Mouse (Mus musculus): ENCODE data around the gene P2ry14. TPM values are rescaled to one million over a fixed set of nuclear protein-coding genes. Genes with fewer than 3 reads are reported as not detected.
"Not testable (repeated sequence)": the region's sequence is repeated elsewhere in the genome, so short reads cannot be mapped to it uniquely, and the experiment has no call there.

P2ry14 gene
- polyA plus RNA-seq, 1 experiment from 2014 or later: 24.7 TPM

GRCm38 (mm10) chr3:59125022-59125421 lies 28.4 kb downstream of the P2ry14 start:
- Histone ChIP-seq H3K27ac (no peak overlapping the region), H3K4me3 (no peak overlapping the region), H3K4me2 (no peak overlapping the region), H3K27me3 (no peaks in the 10 kb centered on the region), H3K9me3 (no peaks in the 10 kb centered on the region), H3K36me3 (no peaks in the 10 kb centered on the region), H3K4me1 (peaks cover 36% of the 10 kb centered on the region), H3K9ac (no peak overlapping the region)
- 40% methylated on average over 5 of the region's 5 CpGs for WGBS
- no peak for ATAC-seq (ENCODE audit: borderline replicate concordance, extremely low read depth, low FRiP score, low TSS enrichment)

- peaks cover 33% of the 10 kb centered on the region for H3K4me1 ChIP-seq
- no peaks in the 10 kb centered on the region for H3K27me3 ChIP-seq
- no peak for ATAC-seq (ENCODE audit: borderline replicate concordance, extremely low read depth, low FRiP score, low TSS enrichment)
- peak overlapping the region; percentile 54 for H3K27ac ChIP-seq
- no peak overlapping the region for H3K4me2 ChIP-seq
- H3K9ac ChIP-seq: no peak overlapping the region
- H3K9me3 ChIP-seq: no peaks in the 10 kb centered on the region
- 52% methylated on average over 7 of the region's 7 CpGs for WGBS
- H3K4me3 ChIP-seq: no peak overlapping the region
- H3K36me3 ChIP-seq: no peaks in the 10 kb centered on the region
These were observed 31.5 kb downstream of the P2ry14 start for GRCm38 (mm10) chr3:59121780-59122449.

GRCm38 (mm10) chr3:59121067-59121730 lies 32.2 kb downstream of the P2ry14 start:
- ATAC-seq (ENCODE audit: borderline replicate concordance, extremely low read depth, low FRiP score, low TSS enrichment): peak; percentile 70
- no peaks in the 10 kb centered on the region for H3K9me3 ChIP-seq
- peak overlapping the region; percentile 3; the same call in 1 of the 2 replicates for H3K4me2 ChIP-seq
- H3K9ac ChIP-seq: no peak overlapping the region
- peak overlapping the region; percentile 54 for H3K27ac ChIP-seq
- no peaks in the 10 kb centered on the region for H3K36me3 ChIP-seq
- 25% methylated on average over 7 of the region's 7 CpGs for WGBS
- H3K27me3 ChIP-seq: no peaks in the 10 kb centered on the region
- H3K4me3 ChIP-seq: no peak overlapping the region
- H3K4me1 ChIP-seq: peaks cover 33% of the 10 kb centered on the region

DNA sequence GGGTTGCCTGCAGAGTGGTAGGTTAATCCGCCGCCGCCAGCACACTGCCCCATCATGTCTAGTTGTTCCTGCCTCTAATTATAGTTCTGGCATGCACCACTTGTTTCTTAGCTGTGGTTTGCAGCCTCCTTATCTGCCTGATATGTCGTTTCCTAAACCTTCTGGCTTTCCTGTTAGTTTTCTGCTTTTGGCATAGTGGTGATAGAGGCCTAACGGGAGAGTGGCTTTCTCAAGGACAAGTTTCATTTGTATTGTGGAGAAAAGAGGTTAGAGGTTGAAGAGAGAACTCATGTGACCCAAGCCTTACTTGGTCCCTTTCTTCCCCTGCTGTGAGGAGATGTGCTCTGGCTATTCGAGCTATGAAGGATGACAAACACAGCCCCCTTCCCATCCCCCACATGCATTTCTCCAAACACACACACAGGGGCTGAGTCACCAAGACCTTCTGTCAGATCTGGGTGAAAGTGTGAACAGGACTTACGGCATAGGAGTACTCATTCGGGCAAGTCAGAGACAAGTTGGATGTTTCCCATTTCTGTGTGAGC lies 39.4 kb downstream of the P2ry14 start:
- ATAC-seq (ENCODE audit: borderline replicate concordance, extremely low read depth, low FRiP score, low TSS enrichment): no peak
- H3K36me3 ChIP-seq: 0 out of 2 replicates have a peak, but pooled peaks cover 4% of the 10 kb centered on the region
- no peak overlapping the region for H3K4me3 ChIP-seq
- H3K4me2 ChIP-seq: no peak overlapping the region
- H3K4me1 ChIP-seq: no peaks in the 10 kb centered on the region
- no peaks in the 10 kb centered on the region for H3K9me3 ChIP-seq
- H3K9ac ChIP-seq: no peak overlapping the region
- no peak overlapping the region for H3K27ac ChIP-seq
- 68% methylated on average over 8 of the region's 8 CpGs for WGBS
- no peaks in the 10 kb centered on the region for H3K27me3 ChIP-seq

DNA sequence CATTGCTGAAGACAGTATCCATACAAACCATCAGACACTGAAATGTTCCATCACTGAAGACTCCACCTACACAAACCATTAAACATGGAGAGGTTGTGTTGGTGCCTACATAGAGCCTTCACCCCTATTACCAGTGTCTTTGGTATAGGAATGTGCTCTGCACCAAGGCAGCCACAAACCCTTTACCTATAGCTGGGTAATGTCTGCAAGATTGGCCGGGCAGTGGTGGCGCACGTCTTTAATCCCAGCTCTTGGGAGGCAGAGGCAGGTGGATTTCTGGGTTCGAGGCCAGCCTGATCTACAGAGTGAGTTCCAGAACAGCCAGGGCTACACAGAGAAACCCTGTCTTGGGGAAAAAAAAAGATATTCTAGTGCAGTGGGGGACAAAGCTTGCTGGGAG lies 40.1 kb downstream of the P2ry14 start:
- not testable (repeated sequence) for H3K27ac ChIP-seq; ATAC-seq (ENCODE audit: borderline replicate concordance, extremely low read depth, low FRiP score, low TSS enrichment); H3K9me3 ChIP-seq; H3K9ac ChIP-seq; H3K4me1 ChIP-seq; H3K4me3 ChIP-seq; H3K4me2 ChIP-seq; H3K36me3 ChIP-seq; H3K27me3 ChIP-seq
- WGBS: 95% methylated on average over 4 of the region's 4 CpGs

- Histone ChIP-seq H3K9ac (no peak overlapping the region), H3K9me3 (no peaks in the 10 kb centered on the region), H3K4me2 (no peak overlapping the region), H3K27ac (no peak overlapping the region), H3K27me3 (no peaks in the 10 kb centered on the region), H3K4me3 (no peak overlapping the region), H3K36me3 (0 out of 2 replicates have a peak, but pooled peaks cover 4% of the 10 kb centered on the region), H3K4me1 (no peaks in the 10 kb centered on the region)
- WGBS: 71% methylated on average over 3 of the region's 3 CpGs
- ATAC-seq (ENCODE audit: borderline replicate concordance, extremely low read depth, low FRiP score, low TSS enrichment): no peak
These were observed 41.5 kb downstream of the P2ry14 start for GRCm38 (mm10) chr3:59111944-59112343.

DNA sequence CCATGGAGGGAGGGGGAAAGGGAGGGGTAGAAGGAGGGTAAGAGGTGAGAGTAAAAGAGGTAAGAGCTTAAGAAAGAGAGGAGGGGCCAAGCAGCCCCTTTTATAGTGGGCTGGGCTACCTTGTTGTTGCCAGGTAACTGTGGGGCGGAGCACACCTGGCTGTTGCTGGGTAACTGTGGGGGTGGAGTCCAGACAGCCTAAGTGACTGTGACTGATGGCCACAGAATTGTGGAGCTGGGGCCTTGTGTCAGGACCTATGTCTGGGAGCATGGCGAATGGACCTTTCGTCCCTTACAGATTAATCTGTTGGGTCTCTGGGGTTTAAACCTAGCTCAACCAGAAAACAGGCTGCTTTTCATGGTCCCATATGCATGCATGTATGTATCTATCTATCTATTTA lies 43.6 kb downstream of the P2ry14 start:
- H3K4me1 ChIP-seq; H3K27me3 ChIP-seq; H3K4me3 ChIP-seq; H3K9ac ChIP-seq; H3K36me3 ChIP-seq; ATAC-seq (ENCODE audit: borderline replicate concordance, extremely low read depth, low FRiP score, low TSS enrichment); H3K4me2 ChIP-seq; H3K9me3 ChIP-seq; H3K27ac ChIP-seq: not testable (repeated sequence)
- 95% methylated on average over 3 of the region's 3 CpGs for WGBS

DNA sequence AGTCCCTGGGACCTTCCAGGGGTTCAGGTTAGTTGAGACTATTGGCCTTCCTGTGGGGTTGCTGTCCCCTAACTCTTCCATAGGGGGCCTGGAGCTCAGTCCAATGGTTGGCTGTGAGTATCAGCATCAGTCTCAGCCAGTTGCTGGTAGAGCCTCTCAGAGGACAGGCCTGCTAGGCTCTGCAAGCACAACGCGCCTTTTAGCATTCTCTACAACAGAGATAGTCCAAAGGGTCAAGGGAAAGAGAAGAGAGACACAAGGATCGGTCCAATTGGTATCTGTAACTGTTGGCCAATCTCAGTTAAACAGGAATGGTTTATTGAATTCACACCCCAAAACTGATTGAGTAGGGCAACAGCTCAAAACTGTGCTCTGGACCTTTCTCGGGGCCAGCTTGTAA lies 46.0 kb downstream of the P2ry14 start:
- Histone ChIP-seq H3K4me2 (no peak overlapping the region), H3K9ac (no peak overlapping the region), H3K4me3 (no peak overlapping the region), H3K36me3 (no peaks in the 10 kb centered on the region), H3K27me3 (no peaks in the 10 kb centered on the region), H3K4me1 (no peaks in the 10 kb centered on the region), H3K27ac (no peak overlapping the region), H3K9me3 (no peaks in the 10 kb centered on the region)
- 93% methylated on average over 4 of the region's 4 CpGs for WGBS
- no peak for ATAC-seq (ENCODE audit: borderline replicate concordance, extremely low read depth, low FRiP score, low TSS enrichment)

- Histone ChIP-seq H3K36me3 (no peaks in the 10 kb centered on the region), H3K4me2 (no peak overlapping the region), H3K9ac (no peak overlapping the region), H3K27me3 (no peaks in the 10 kb centered on the region), H3K4me1 (no peaks in the 10 kb centered on the region), H3K4me3 (no peak overlapping the region), H3K27ac (no peak overlapping the region), H3K9me3 (no peaks in the 10 kb centered on the region)
- ATAC-seq (ENCODE audit: borderline replicate concordance, extremely low read depth, low FRiP score, low TSS enrichment): no peak
- WGBS: 42% methylated on average over 4 of the region's 4 CpGs
These were observed 49.0 kb downstream of the P2ry14 start for GRCm38 (mm10) chr3:59104462-59104861.

DNA sequence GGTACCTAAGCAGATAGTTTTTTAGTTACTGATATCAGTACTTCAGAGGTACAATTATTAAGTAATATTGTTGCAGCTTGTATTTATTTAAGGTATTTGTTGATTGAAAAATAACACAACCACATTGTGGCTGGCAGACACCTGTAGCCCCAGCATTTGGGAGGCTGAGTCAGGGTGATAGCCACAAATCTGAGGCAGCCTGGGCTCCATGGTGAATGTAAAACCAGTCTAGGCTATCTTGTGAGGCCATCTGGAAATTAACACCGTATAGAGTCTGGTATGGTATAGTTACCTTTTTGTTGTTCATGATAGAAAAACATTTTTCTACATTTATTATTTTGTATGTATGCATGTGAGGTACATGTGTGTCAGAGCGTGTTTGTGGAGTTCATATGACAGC lies 51.3 kb downstream of the P2ry14 start:
- H3K4me1 ChIP-seq: no peaks in the 10 kb centered on the region
- no peak overlapping the region for H3K27ac ChIP-seq
- no peaks in the 10 kb centered on the region for H3K9me3 ChIP-seq
- H3K27me3 ChIP-seq: no peaks in the 10 kb centered on the region
- WGBS: 93% methylated on average over 2 of the region's 2 CpGs
- no peaks in the 10 kb centered on the region for H3K36me3 ChIP-seq
- ATAC-seq (ENCODE audit: borderline replicate concordance, extremely low read depth, low FRiP score, low TSS enrichment): no peak
- H3K4me3 ChIP-seq: no peak overlapping the region
- no peak overlapping the region for H3K9ac ChIP-seq
- no peak overlapping the region for H3K4me2 ChIP-seq

DNA sequence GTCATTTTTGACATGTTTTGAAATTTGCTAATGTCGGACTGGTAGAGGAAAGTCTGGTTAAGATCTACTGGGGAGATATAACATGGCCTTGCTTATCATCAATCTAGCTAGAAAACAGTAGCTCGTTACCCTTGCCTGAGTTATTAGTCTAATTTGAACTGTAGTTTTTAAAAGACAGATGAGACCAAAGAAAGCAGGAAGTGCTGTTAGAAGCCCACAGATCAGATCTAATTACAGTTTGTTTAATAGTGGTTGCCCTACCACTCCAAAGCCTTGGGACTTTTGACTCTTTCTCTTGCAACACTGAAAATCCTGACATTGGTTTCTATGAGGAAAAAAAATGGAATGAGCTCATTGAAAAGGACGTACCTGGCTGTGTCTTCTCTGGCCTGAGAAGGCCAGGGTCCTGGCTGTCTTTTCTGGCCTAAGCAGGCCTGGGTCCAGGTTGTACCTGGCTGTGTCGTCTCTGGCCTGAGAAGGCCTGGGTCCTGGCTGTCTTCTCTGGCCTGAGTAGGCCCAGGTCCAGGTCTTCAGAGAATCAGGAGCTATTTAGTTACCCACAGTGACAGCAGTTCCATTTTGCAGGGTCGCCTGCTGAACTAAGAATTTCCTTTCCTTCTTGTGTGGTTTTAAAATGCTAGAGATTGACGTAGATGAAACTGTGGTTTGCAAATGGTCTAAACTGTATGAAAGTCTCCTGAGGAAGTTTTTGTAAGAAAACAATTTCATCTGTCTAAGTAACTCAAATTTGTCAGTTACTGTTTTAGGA lies 52.0 kb downstream of the P2ry14 start, which contains the start of gene Gpr171:
Gene Gpr171 (minus strand): TSS at position 604 of the 769 bp plus-strand sequence.
- WGBS: 71% methylated on average over 6 of the region's 6 CpGs
- Histone ChIP-seq H3K4me1 (no peaks in the 10 kb centered on the region), H3K4me3 (no peak within 1 kb of the TSS), H3K27me3 (no peaks in the 10 kb centered on the region), H3K27ac (no peak within 1 kb of the TSS), H3K9me3 (no peaks in the 10 kb centered on the region), H3K36me3 (no peaks in the 10 kb centered on the region), H3K4me2 (no peak within 1 kb of the TSS), H3K9ac (no peak within 1 kb of the TSS)
- ATAC-seq (ENCODE audit: borderline replicate concordance, extremely low read depth, low FRiP score, low TSS enrichment): no peak

DNA sequence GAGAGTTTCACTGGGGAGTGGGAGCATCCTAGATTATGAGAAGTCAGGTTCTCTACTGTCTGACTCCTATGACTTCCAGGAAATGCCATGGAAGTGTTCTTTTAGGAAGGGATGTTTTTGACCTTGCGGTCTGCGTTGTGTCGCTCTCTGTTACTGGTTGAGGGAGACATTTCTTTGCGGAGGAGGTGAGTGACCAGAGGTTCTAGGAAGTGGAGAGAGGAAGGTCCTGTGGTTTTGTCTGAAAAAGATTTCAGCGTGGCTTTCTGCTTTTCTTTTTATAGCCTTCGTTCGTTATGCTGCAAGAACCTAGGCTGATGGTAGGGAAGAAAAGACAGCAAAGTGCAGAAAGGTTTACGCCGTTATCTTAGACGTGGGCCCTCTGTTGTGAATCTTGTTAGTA lies 54.9 kb downstream of the P2ry14 start:
- Histone ChIP-seq H3K27ac (no peak overlapping the region), H3K4me1 (no peaks in the 10 kb centered on the region), H3K27me3 (no peaks in the 10 kb centered on the region), H3K4me2 (no peak overlapping the region), H3K4me3 (no peak overlapping the region), H3K36me3 (no peaks in the 10 kb centered on the region), H3K9me3 (no peaks in the 10 kb centered on the region), H3K9ac (no peak overlapping the region)
- 90% methylated on average over 10 of the region's 10 CpGs for WGBS
- no peak for ATAC-seq (ENCODE audit: borderline replicate concordance, extremely low read depth, low FRiP score, low TSS enrichment)
